8 mouse cellular contexts compared by ENCODE assay signal in the genomic region with DNA sequence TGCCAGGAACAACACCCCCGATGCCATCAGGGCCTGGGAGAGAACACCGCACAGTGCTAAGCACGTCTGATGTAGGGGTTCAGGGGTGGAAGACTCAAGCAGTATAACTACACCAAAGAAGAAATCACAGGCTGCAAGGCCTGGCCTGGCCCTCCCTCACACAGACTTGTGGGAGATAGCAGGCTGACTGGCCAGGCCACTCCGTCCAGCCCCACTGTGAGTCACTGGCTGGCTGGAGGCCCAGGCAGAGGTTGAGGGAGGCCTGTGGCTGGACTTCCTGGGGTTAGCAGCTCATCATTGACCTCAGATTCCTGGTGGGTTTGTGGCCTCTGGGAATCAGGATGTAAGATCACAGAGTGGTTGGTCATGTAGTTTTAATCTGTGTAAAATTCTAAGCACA. TPM values are rescaled to one million over a fixed set of nuclear protein-coding genes. Genes with fewer than 3 reads are reported as not detected.
A peak's percentile ranks its signal among the peaks of the same experiment; 100 is the strongest.
DNase-seq lines count a peak whose midpoint lies in the region; ATAC-seq and TF ChIP-seq lines count a peak whose summit lies in the region.

No protein-coding gene starts in this region.

- no peaks in the 10 kb centered on the region for H3K36me3 ChIP-seq in liver, embryonic 12.5 days
- H3K36me3 ChIP-seq in lung, embryonic 14.5 days (ENCODE audit: insufficient read depth): no peaks in the 10 kb centered on the region
- H3K36me3 ChIP-seq in hindbrain, embryonic 11.5 days (ENCODE audit: control insufficient read depth, insufficient read depth, low read length): no peaks in the 10 kb centered on the region

- no peak overlapping the region for H3K27ac ChIP-seq in liver, embryonic 12.5 days
- peak overlapping the region; percentile 81 for H3K27ac ChIP-seq in embryonic fibroblast, embryonic 13.5 days (ENCODE audit: insufficient read depth, low read length)
- H3K27ac ChIP-seq in lung, embryonic 14.5 days (ENCODE audit: low read depth): 0 out of 2 replicates have a peak overlapping the region, but pooled peaks have one; percentile 22
- H3K27ac ChIP-seq in hindbrain, embryonic 11.5 days (ENCODE audit: low read depth, low read length): no peak overlapping the region

- TF ChIP-seq CTCF in embryonic fibroblast, embryonic 13.5 days (IDR thresholded peaks at IDR 0.05; ENCODE audit: borderline replicate concordance, insufficient read depth, low read length): no peak
- TF ChIP-seq CTCF in lung, embryonic 14.5 days (IDR thresholded peaks at IDR 0.05; ENCODE audit: low read depth): no peak

- intact Hi-C loops in heart, postnatal 36 days (cut with DNase I): no loop called here

- no peak overlapping the region for H3K9ac ChIP-seq in liver, embryonic 12.5 days
- H3K9ac ChIP-seq in lung, embryonic 14.5 days: no peak overlapping the region
- H3K9ac ChIP-seq in hindbrain, embryonic 11.5 days (ENCODE audit: low read depth, low read length): no peak overlapping the region

- TF ChIP-seq POLR2A in embryonic fibroblast, embryonic 13.5 days (IDR thresholded peaks at IDR 0.05; ENCODE audit: low read depth, low read length): 0 out of 2 replicates have a peak, but pooled peaks have one; percentile 27

- no peak overlapping the region for H3K4me3 ChIP-seq in liver, embryonic 12.5 days
- no peak overlapping the region for H3K4me3 ChIP-seq in embryonic fibroblast, embryonic 13.5 days (ENCODE audit: insufficient read depth, low read length)
- H3K4me3 ChIP-seq in lung, embryonic 14.5 days (ENCODE audit: low read depth, low read length): no peak overlapping the region
- no peak overlapping the region for H3K4me3 ChIP-seq in hindbrain, embryonic 11.5 days (ENCODE audit: low read depth, low read length)

- H3K4me1 ChIP-seq in liver, embryonic 12.5 days: no peaks in the 10 kb centered on the region
- peaks cover 39% of the 10 kb centered on the region for H3K4me1 ChIP-seq in embryonic fibroblast, embryonic 13.5 days (ENCODE audit: control insufficient read depth, insufficient read depth, low read length)
- H3K4me1 ChIP-seq in lung, embryonic 14.5 days (ENCODE audit: insufficient read depth): 0 out of 2 replicates have a peak, but pooled peaks cover 3% of the 10 kb centered on the region
- H3K4me1 ChIP-seq in hindbrain, embryonic 11.5 days (replicated peaks; ENCODE audit: control insufficient read depth, insufficient read depth, low read length): peaks cover 5% of the 10 kb centered on the region; the same call in 1 of the 2 replicates

- ATAC-seq in liver, embryonic 12.5 days: no peak; the same call in 1 of the 2 replicates
- ATAC-seq in lung, embryonic 14.5 days (ENCODE audit: insufficient read depth): peak; percentile 83
- ATAC-seq in hindbrain, embryonic 11.5 days (ENCODE audit: low FRiP score): no peak

- peak; percentile 42 for DNase-seq in liver
- DNase-seq in heart, postnatal 36 days: peak; percentile 89 to 92
- DNase-seq in lung, embryonic 14.5 days: peak; percentile 79
- DNase-seq in urinary bladder, postnatal 10 days (ENCODE audit: low spot score): peak; percentile 56
- no peak for DNase-seq in natural killer cell, adult 2 months (ENCODE audit: low spot score in 2 of 2)
- DNase-seq in hindbrain, embryonic 11.5 days (ENCODE audit: low spot score): no peak

- no peaks in the 10 kb centered on the region for H3K27me3 ChIP-seq in liver, embryonic 12.5 days (replicated peaks)
- H3K27me3 ChIP-seq in lung, embryonic 14.5 days (ENCODE audit: insufficient read depth, low read length): no peaks in the 10 kb centered on the region
- no peaks in the 10 kb centered on the region for H3K27me3 ChIP-seq in hindbrain, embryonic 11.5 days (ENCODE audit: control insufficient read depth, insufficient read depth, low read length)

- 60% methylated on average over 4 of the region's 4 CpGs for WGBS in liver, embryonic 12.5 days (ENCODE audit: insufficient replicate concordance)
- WGBS in lung, embryonic 14.5 days: 68% methylated on average over 4 of the region's 4 CpGs
- 85% methylated on average over 4 of the region's 4 CpGs for WGBS in hindbrain, embryonic 11.5 days

- H3K9me3 ChIP-seq in liver, embryonic 12.5 days (replicated peaks): no peaks in the 10 kb centered on the region
- no peaks in the 10 kb centered on the region for H3K9me3 ChIP-seq in lung, embryonic 14.5 days (ENCODE audit: low read depth, low read length)
- H3K9me3 ChIP-seq in hindbrain, embryonic 11.5 days (ENCODE audit: control insufficient read depth, low read length): no peaks in the 10 kb centered on the region

- H3K4me2 ChIP-seq in liver, embryonic 12.5 days: no peak overlapping the region
- H3K4me2 ChIP-seq in lung, embryonic 14.5 days: no peak overlapping the region
- H3K4me2 ChIP-seq in hindbrain, embryonic 11.5 days (replicated peaks; ENCODE audit: low read depth, low read length): no peak overlapping the region

RNA-seq across cellular contexts. Expression of a gene that starts 22.9 kb away (rescaled TPM):
- polyA plus RNA-seq in liver, embryonic 12.5 days (2016; fragmentation: Nextera tagmentation; extraction: Ambion mirVana): 9.5 and 10.6 TPM in 2 replicates
- polyA plus RNA-seq in embryonic fibroblast, embryonic 13.5 days (2011; ENCODE audit: insufficient read length, low read depth, missing spikeins): 40.5 and 48.0 TPM in 2 replicates
- 10 to 100 TPM; 74.3 to 87.1 TPM for total RNA-seq in heart, postnatal 36 days (2021)
- 105 and 109 TPM in 2 replicates for polyA plus RNA-seq in lung, embryonic 14.5 days (2014; fragmentation: Nextera tagmentation; extraction: Ambion mirVana)
- 91.3 and 107 TPM in 2 replicates for polyA plus RNA-seq in hindbrain, embryonic 11.5 days (2014; fragmentation: Nextera tagmentation; extraction: Ambion mirVana)

RNA-seq across cellular contexts. Expression of a gene that starts 59.5 kb away (rescaled TPM):
- polyA plus RNA-seq in liver, embryonic 12.5 days (2016; fragmentation: Nextera tagmentation; extraction: Ambion mirVana): 0.86 and 1.7 TPM in 2 replicates
- polyA plus RNA-seq in embryonic fibroblast, embryonic 13.5 days (2011; ENCODE audit: insufficient read length, low read depth, missing spikeins): 1.8 and 3.4 TPM in 2 replicates
- total RNA-seq in heart, postnatal 36 days (2021): under 1 TPM; 0.41 to 0.44 TPM
- polyA plus RNA-seq in lung, embryonic 14.5 days (2014; fragmentation: Nextera tagmentation; extraction: Ambion mirVana): 3.9 and 4.4 TPM in 2 replicates
- polyA plus RNA-seq in hindbrain, embryonic 11.5 days (2014; fragmentation: Nextera tagmentation; extraction: Ambion mirVana): 11.0 and 11.7 TPM in 2 replicates

Comparison
In these comparisons a context has a peak if more than half of its experiments do, and no peak if none do; other contexts are left out.
1. DNase-seq: peak in liver (single experiment), heart, postnatal 36 days (2 of 2), lung, embryonic 14.5 days (single experiment) and urinary bladder, postnatal 10 days (single experiment); none in natural killer cell, adult 2 months (0 of 2) and hindbrain, embryonic 11.5 days (single experiment).
2. H3K27ac ChIP-seq: peak in embryonic fibroblast, embryonic 13.5 days (single experiment) and lung, embryonic 14.5 days (single experiment); none in liver, embryonic 12.5 days (single experiment) and hindbrain, embryonic 11.5 days (single experiment).